Mouse (Mus musculus) cortical plate, adult 2 months (tissue): Measurements from ENCODE around the gene Slc26a10.

Experiments
- CTCF ChIP-seq: fragments of 200-500 bp; IDR thresholded peaks from 2 replicates; pipeline ENCODE4 v1.5.1; 2011; ENCODE audit warnings: mild to moderate bottlenecking, control low read depth, low read length; ENCODE audit not compliant: insufficient read depth; ENCODE audit errors: extremely low read depth
- POLR2A ChIP-seq: fragments of 200-500 bp; IDR thresholded peaks from 2 replicates; pipeline ENCODE4 v1.6.1; 2011; ENCODE audit warnings: mild to moderate bottlenecking, low read length, control low read depth; ENCODE audit not compliant: insufficient read depth; ENCODE audit errors: extremely low read depth

- no peak for TF ChIP-seq CTCF
- no peak for TF ChIP-seq POLR2A
Observed at GRCm38 (mm10) chr10:127166771-127167613, 13.5 kb downstream of the Slc26a10 start.
